Mouse (Mus musculus): ENCODE measurements at regions not wholly inside any gene's neighbourhood (a gene's known extent, or its start where the extent isn't known, plus 50 kb on each side); places are given as distances from the start of the nearest gene placed in this dataset.

- in situ Hi-C loops (cut with MboI; ENCODE audit: low pct_ligation_motif_present, low pct_unique_long_range_greater_than_20kb, low sequenced_read_pairs), result no loop called here
These were observed 2167.1 kb downstream of the 4930444P10Rik start for GRCm38 (mm10) chr1:13925994-13926393.

GRCm38 (mm10) chr1:13915216-13915615 is 2177.9 kb downstream of the 4930444P10Rik start:
- TF ChIP-seq ELF1 (IDR thresholded peaks at IDR 0.05; ENCODE audit: low read depth, low read length) (no peak), TBP (conservative IDR thresholded peaks at IDR 0.05; ENCODE audit: low read depth, low read length) (0 out of 2 replicates have a peak, but pooled peaks have one; percentile 40)
- Histone ChIP-seq H3K36me3 (replicated peaks in 1 of 2; ENCODE audit: control insufficient read depth in 1 of 2, insufficient read depth in 1 of 2, low read length in 1 of 2) (no peaks in the 10 kb centered on the region), H3K9ac (ENCODE audit: insufficient read depth, low read depth) (no peak overlapping the region), H3K4me1 (ENCODE audit: control insufficient read depth in 1 of 2, insufficient read depth in 2 of 2) (0 out of 4 replicates have a peak, but pooled peaks cover 0 to 2% of the 10 kb centered on the region in 2 experiments), H3K4me2 (ENCODE audit: insufficient read depth, low read depth, poor library complexity, severe bottlenecking) (peak overlapping the region; percentile 60), H3K27me3 (replicated peaks) (no peaks in the 10 kb centered on the region), H3K9me3 (replicated peaks; ENCODE audit: low read length) (no peaks in the 10 kb centered on the region), H3K79me2 (replicated peaks; ENCODE audit: control insufficient read depth, extremely low read depth, insufficient read depth, poor library complexity, severe bottlenecking) (no peaks in the 10 kb centered on the region), H3K4me3 (replicated peaks in 1 of 3; ENCODE audit: low read depth in 2 of 3, low read length in 2 of 3, poor library complexity in 1 of 3) (no peak overlapping the region), H3K27ac (ENCODE audit: insufficient read depth, low read depth) (no peak overlapping the region)
- in situ Hi-C loops (cut with MboI; ENCODE audit: low pct_ligation_motif_present, low pct_unique_long_range_greater_than_20kb, low sequenced_read_pairs) (no loop called here), dilution Hi-C loops (cut with MboI; ENCODE audit: extremely low pct_ligation_motif_present, extremely low pct_unique_long_range_greater_than_20kb, low sequenced_read_pairs) (no loop called here)
- peak; percentile 1 for DNase-seq (ENCODE audit: extremely low read depth)

More at GRCm38 (mm10) chr1:13925994-13926393, 2167.1 kb downstream of the 4930444P10Rik start:
- Histone ChIP-seq H3K36me3 (replicated peaks in 1 of 2; ENCODE audit: control insufficient read depth in 1 of 2, insufficient read depth in 1 of 2, low read length in 1 of 2) (no peaks in the 10 kb centered on the region), H3K27me3 (replicated peaks) (no peaks in the 10 kb centered on the region), H3K9ac (ENCODE audit: insufficient read depth, low read depth) (no peak overlapping the region), H3K4me1 (ENCODE audit: control insufficient read depth in 1 of 2, insufficient read depth in 2 of 2) (no peaks in the 10 kb centered on the region), H3K4me3 (replicated peaks in 1 of 3; ENCODE audit: low read depth in 2 of 3, low read length in 2 of 3, poor library complexity in 1 of 3) (no peak overlapping the region), H3K9me3 (replicated peaks; ENCODE audit: low read length) (no peaks in the 10 kb centered on the region), H3K27ac (ENCODE audit: insufficient read depth, low read depth) (no peak overlapping the region), H3K4me2 (ENCODE audit: insufficient read depth, low read depth, poor library complexity, severe bottlenecking) (no peak overlapping the region), H3K79me2 (replicated peaks; ENCODE audit: control insufficient read depth, extremely low read depth, insufficient read depth, poor library complexity, severe bottlenecking) (no peaks in the 10 kb centered on the region)
- no peak for TF ChIP-seq MAZ (IDR thresholded peaks at IDR 0.05; ENCODE audit: low read depth, low read length)
- no peak for TF ChIP-seq EP300 (IDR thresholded peaks at IDR 0.05; ENCODE audit: low read length)
- TF ChIP-seq NRF1 (IDR thresholded peaks at IDR 0.05; ENCODE audit: low read depth, low read length), result no peak
- dilution Hi-C loops (cut with MboI; ENCODE audit: extremely low pct_ligation_motif_present, extremely low pct_unique_long_range_greater_than_20kb, low sequenced_read_pairs), result no loop called here
- DNase-seq (ENCODE audit: extremely low read depth), result no peak

- dilution Hi-C loops (cut with MboI; ENCODE audit: extremely low pct_ligation_motif_present, extremely low pct_unique_long_range_greater_than_20kb, low sequenced_read_pairs) (no loop called here), in situ Hi-C loops (cut with MboI; ENCODE audit: low pct_ligation_motif_present, low pct_unique_long_range_greater_than_20kb, low sequenced_read_pairs) (no loop called here)
- Histone ChIP-seq H3K27ac (ENCODE audit: insufficient read depth, low read depth) (no peak overlapping the region), H3K4me2 (ENCODE audit: insufficient read depth, low read depth, poor library complexity, severe bottlenecking) (no peak overlapping the region), H3K27me3 (replicated peaks) (no peaks in the 10 kb centered on the region), H3K9me3 (replicated peaks; ENCODE audit: low read length) (no peaks in the 10 kb centered on the region), H3K4me3 (replicated peaks in 1 of 3; ENCODE audit: low read depth in 2 of 3, low read length in 2 of 3, poor library complexity in 1 of 3) (no peak overlapping the region), H3K4me1 (ENCODE audit: control insufficient read depth in 1 of 2, insufficient read depth in 2 of 2) (peaks cover 0 to 2% of the 10 kb centered on the region in 2 experiments; a peak in 2 of 4 replicates), H3K79me2 (replicated peaks; ENCODE audit: control insufficient read depth, extremely low read depth, insufficient read depth, poor library complexity, severe bottlenecking) (no peaks in the 10 kb centered on the region), H3K9ac (ENCODE audit: insufficient read depth, low read depth) (no peak overlapping the region), H3K36me3 (replicated peaks in 1 of 2; ENCODE audit: control insufficient read depth in 1 of 2, insufficient read depth in 1 of 2, low read length in 1 of 2) (no peaks in the 10 kb centered on the region)
- no peak for TF ChIP-seq RCOR1 (conservative IDR thresholded peaks at IDR 0.05; ENCODE audit: low read depth, low read length)
- no peak for TF ChIP-seq RAD21 (IDR thresholded peaks at IDR 0.05; ENCODE audit: low read depth, low read length)
- TF ChIP-seq TBP (conservative IDR thresholded peaks at IDR 0.05; ENCODE audit: low read depth, low read length), result no peak
- TF ChIP-seq ZKSCAN1 (IDR thresholded peaks at IDR 0.05; ENCODE audit: borderline replicate concordance, low read depth, low read length), result no peak
- no peak for TF ChIP-seq SIN3A (IDR thresholded peaks at IDR 0.05; ENCODE audit: low read length)
- no peak for TF ChIP-seq BHLHE40 (IDR thresholded peaks at IDR 0.05; ENCODE audit: low read depth, low read length)
- no peak for TF ChIP-seq IRF4 (IDR thresholded peaks at IDR 0.05; ENCODE audit: low read depth, low read length)
- TF ChIP-seq GABPA (IDR thresholded peaks at IDR 0.05; ENCODE audit: insufficient replicate concordance, low read depth, low read length), result no peak
- TF ChIP-seq NELFE (IDR thresholded peaks at IDR 0.05; ENCODE audit: low read depth, low read length), result no peak
- TF ChIP-seq USF1 (IDR thresholded peaks at IDR 0.05; ENCODE audit: low read depth, low read length), result no peak
- no peak for TF ChIP-seq POLR2A (IDR thresholded peaks at IDR 0.05; ENCODE audit: low read depth, low read length)
- no peak for DNase-seq (ENCODE audit: extremely low read depth)
These were observed 2214.0 kb downstream of the 4930444P10Rik start for GRCm38 (mm10) chr1:13879126-13879525.
